Mouse (Mus musculus) embryonic facial prominence, embryonic 15.5 days (tissue): Measurements from ENCODE around the gene Ms4a4c. TPM values are rescaled to one million over a fixed set of nuclear protein-coding genes. Genes with fewer than 3 reads are reported as not detected.

Source experiments
- ATAC-seq: fragments of 200-750 bp; cut with Nextera tagmentation; 2 replicates; pipeline ENCODE4 v1.8.0; 2017; ENCODE audit warnings: low read depth, moderate TSS enrichment; ENCODE audit not compliant: insufficient number of reproducible peaks, low FRiP score, low TSS enrichment
- H3K27ac ChIP-seq: fragments of 300-500 bp; sonication (generic); replicated peaks from 2 replicates; pipeline ENCODE4 v1.5.1; 2015; ENCODE audit warnings: mild to moderate bottlenecking, inconsistent platforms
- H3K27me3 ChIP-seq: fragments of 300-500 bp; sonication (generic); 2 replicates; pipeline ENCODE4 v1.6.1; 2015; ENCODE audit warnings: inconsistent platforms
- H3K36me3 ChIP-seq: fragments of 300-500 bp; sonication (generic); 2 replicates; pipeline ENCODE4 v1.6.1; 2015; ENCODE audit warnings: mild to moderate bottlenecking, inconsistent platforms
- H3K4me1 ChIP-seq: fragments of 300-500 bp; sonication (generic); 2 replicates; pipeline ENCODE4 v1.6.1; 2015; ENCODE audit warnings: inconsistent platforms
- H3K4me2 ChIP-seq: fragments of 300-500 bp; sonication (generic); replicated peaks from 2 replicates; pipeline ENCODE4 v1.6.1; 2015; ENCODE audit warnings: mild to moderate bottlenecking, inconsistent platforms
- H3K4me3 ChIP-seq: fragments of 300-500 bp; sonication (generic); replicated peaks from 2 replicates; pipeline ENCODE4 v1.5.1; 2015; ENCODE audit warnings: mild to moderate bottlenecking, inconsistent platforms
- H3K9ac ChIP-seq: fragments of 300-500 bp; sonication (generic); 2 replicates; pipeline ENCODE4 v1.6.1; 2015; ENCODE audit warnings: inconsistent platforms
- H3K9me3 ChIP-seq: fragments of 300-500 bp; sonication (generic); replicated peaks from 2 replicates; pipeline ENCODE4 v1.6.1; 2016; ENCODE audit warnings: inconsistent platforms
- WGBS: fragments of 180-500 bp; shearing (Covaris S2); methylation state at CpG from one replicate; pipeline ENCODE4 v1.1.7; 2015; 5-methylcytosine and 5-hydroxymethylcytosine counted together
- polyA plus RNA-seq: library from polyadenylated mRNA; unstranded; fragments of >200 nt; fragmentation: Nextera tagmentation; extraction: Ambion mirVana; gene quantifications from 2 replicates; pipeline ENCODE4 v1.2.1, GENCODE M21; 2015

The Ms4a4c gene
- polyA plus RNA-seq: 1.1 and 1.8 TPM in 2 replicates

DNA sequence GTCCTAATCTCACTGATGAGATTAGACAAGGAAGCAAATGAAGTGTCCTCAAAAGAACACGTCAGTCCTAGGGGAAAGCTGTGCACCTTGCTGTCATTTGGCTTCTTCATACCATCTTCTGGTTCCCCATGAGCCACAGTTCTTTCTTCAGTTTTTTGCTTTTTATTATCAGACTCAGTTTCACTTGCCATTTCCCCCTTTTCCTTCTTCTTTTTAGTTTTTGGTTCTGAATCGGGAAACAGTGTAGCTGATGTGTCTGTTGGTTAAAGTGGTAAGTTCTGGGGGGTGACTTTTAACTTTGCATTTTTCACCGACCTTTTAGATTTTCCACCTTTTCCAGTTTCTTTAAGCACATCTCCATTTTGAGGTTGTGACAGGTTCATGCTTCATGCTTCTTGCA lies at the start of gene Ms4a4c:
Gene Ms4a4c, plus strand, starts transcription at position 244 of the 400 bp plus-strand sequence.
- H3K4me2 ChIP-seq: no peak within 1 kb of the TSS
- H3K4me1 ChIP-seq: no peaks in the 10 kb centered on the region
- no peaks in the 10 kb centered on the region for H3K9me3 ChIP-seq
- no peaks in the 10 kb centered on the region for H3K36me3 ChIP-seq
- WGBS: 81% methylated on average over 3 of the region's 3 CpGs
- H3K9ac ChIP-seq: no peak within 1 kb of the TSS
- no peak within 1 kb of the TSS for H3K4me3 ChIP-seq
- ATAC-seq: no peak
- H3K27ac ChIP-seq: no peak within 1 kb of the TSS
- H3K27me3 ChIP-seq: no peaks in the 10 kb centered on the region

DNA sequence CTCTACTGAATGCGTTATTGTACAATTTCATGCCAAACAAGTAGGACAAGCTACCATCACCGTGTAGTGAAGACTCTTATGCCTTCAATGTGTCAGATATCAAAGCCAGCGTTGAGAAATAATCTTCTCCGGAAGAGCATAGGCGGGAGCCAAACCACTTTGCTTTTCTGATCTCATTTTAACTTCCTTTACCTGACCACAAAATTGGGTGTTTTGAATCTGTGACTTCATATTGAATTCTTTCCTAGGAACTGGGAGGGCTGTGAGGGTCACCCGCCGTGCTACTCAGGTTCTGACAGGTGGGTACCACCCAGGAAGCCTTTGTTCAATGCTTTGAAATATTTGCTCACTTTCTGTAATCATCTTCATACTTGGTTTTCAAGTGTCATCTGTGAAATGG lies 48.8 kb upstream of the Ms4a4c start:
- ATAC-seq: no peak
- WGBS: 69% methylated on average over 7 of the region's 7 CpGs
- Histone ChIP-seq H3K36me3 (no peaks in the 10 kb centered on the region), H3K4me3 (no peak overlapping the region), H3K4me1 (no peaks in the 10 kb centered on the region), H3K9me3 (no peaks in the 10 kb centered on the region), H3K27me3 (no peaks in the 10 kb centered on the region), H3K9ac (no peak overlapping the region), H3K4me2 (no peak overlapping the region), H3K27ac (no peak overlapping the region)

DNA sequence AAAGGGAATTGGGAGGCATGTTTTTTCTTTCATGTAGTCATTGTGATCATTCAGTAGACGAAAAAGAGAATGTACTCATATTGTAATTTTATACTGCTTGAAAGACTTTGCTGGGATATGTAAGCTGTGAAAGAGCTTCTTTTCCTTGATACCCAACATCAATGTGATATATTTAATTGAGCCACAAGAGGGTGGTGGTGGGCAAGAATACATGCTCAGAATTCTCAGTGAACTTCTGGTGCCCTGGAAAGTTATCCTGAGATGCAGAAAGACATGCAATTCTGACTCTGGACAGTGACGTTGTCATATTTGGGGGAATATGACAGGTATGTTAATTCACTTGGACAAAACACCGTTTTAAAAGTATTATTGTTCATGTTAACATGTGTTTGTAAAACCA lies 44.5 kb upstream of the Ms4a4c start:
- ATAC-seq: no peak
- no peaks in the 10 kb centered on the region for H3K4me1 ChIP-seq
- H3K36me3 ChIP-seq: no peaks in the 10 kb centered on the region
- no peak overlapping the region for H3K4me2 ChIP-seq
- no peak overlapping the region for H3K9ac ChIP-seq
- no peaks in the 10 kb centered on the region for H3K9me3 ChIP-seq
- no peak overlapping the region for H3K4me3 ChIP-seq
- WGBS: 52% methylated on average over 3 of the region's 3 CpGs
- no peaks in the 10 kb centered on the region for H3K27me3 ChIP-seq
- no peak overlapping the region for H3K27ac ChIP-seq

DNA sequence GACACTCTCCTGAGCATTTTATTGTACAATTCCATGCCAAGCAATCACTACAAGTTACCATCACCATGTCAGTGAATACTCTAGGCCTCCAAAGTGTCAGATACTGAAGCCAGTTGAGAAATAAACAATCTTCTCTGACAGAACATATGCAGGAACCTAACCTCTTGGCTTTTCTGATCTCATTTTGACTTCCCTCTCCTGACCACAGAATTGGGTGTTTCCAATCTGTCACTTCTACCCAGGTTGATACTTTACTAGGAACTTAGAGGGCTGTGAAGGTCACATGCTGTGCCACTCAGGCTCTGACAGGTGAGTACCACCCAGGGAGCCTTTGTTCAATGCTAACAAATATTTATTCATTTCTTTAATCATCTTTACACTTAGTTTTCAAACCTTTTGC lies 42.6 kb upstream of the Ms4a4c start:
- no peaks in the 10 kb centered on the region for H3K4me1 ChIP-seq
- H3K27ac ChIP-seq: no peak overlapping the region
- no peak for ATAC-seq
- H3K9me3 ChIP-seq: no peaks in the 10 kb centered on the region
- H3K4me3 ChIP-seq: no peak overlapping the region
- H3K4me2 ChIP-seq: no peak overlapping the region
- H3K27me3 ChIP-seq: no peaks in the 10 kb centered on the region
- no peaks in the 10 kb centered on the region for H3K36me3 ChIP-seq
- no peak overlapping the region for H3K9ac ChIP-seq

DNA sequence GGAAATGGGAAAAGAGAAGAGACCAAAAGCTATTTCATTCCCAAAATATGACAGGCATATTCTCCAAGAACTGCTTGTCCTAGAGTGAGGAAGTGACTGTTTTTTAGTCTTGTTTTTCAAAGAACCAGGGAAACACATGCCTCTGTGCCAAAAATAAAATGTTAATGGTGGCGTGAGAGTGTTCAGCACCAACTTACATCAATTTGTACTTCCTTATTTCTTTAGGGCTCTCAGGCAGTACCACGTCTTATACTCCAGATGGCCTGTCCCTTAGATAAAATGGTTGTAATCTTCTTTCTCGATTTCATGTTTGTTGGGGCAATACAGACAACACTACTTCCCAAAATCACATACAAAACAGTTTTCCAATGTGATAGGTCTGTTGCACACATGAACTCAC lies 36.3 kb upstream of the Ms4a4c start:
- no peak overlapping the region for H3K27ac ChIP-seq
- H3K4me3 ChIP-seq: no peak overlapping the region
- 70% methylated on average over 3 of the region's 3 CpGs for WGBS
- ATAC-seq: no peak
- no peak overlapping the region for H3K9ac ChIP-seq
- H3K9me3 ChIP-seq: no peaks in the 10 kb centered on the region
- no peaks in the 10 kb centered on the region for H3K4me1 ChIP-seq
- no peak overlapping the region for H3K4me2 ChIP-seq
- H3K27me3 ChIP-seq: no peaks in the 10 kb centered on the region
- no peaks in the 10 kb centered on the region for H3K36me3 ChIP-seq

DNA sequence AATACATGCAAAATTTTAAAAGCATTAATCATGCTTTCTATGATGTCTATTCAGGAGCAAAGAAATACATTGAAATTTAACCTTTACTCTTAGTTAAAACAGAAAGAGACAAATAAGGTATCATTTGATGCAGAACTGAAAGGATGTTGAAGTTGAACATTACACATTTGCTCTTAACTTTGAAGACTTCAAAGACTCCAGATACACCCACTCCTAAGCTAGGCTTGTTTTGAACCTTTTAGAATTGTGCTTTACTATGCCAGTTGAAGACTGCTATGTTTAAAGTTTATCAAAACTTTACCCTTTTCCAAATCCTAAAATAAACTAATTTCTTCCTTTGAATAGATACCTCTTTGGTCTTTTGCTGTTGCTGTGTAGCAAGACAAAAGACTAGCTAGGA lies 33.4 kb upstream of the Ms4a4c start:
- Histone ChIP-seq H3K4me3 (no peak overlapping the region), H3K4me1 (no peaks in the 10 kb centered on the region), H3K27ac (no peak overlapping the region), H3K27me3 (no peaks in the 10 kb centered on the region), H3K4me2 (no peak overlapping the region), H3K9me3 (no peaks in the 10 kb centered on the region), H3K36me3 (no peaks in the 10 kb centered on the region), H3K9ac (no peak overlapping the region)
- ATAC-seq: no peak

DNA sequence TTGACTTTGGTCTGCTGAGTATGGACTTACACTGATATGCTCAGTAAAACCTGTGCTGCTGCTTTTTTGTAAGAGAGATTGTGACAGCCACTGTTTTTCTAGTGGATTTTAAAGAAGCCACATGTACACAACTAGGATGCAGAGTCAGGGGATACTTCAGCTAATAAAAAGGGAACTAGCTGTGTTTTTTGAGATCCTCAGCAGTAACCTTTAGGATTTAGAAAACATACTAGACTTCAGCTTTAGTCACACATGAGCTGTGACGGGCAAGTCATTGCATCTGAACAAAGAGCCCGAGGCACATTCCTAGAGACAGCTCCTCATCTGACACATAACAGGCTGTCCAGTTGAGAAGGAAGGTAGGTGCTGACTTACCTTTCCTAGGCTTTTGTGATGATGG lies 29.3 kb upstream of the Ms4a4c start, which contains the start of gene Ms4a4a:
Gene Ms4a4a, plus strand, starts transcription at position 251 of the 400 bp plus-strand sequence.
- Histone ChIP-seq H3K4me3 (no peak within 1 kb of the TSS), H3K4me2 (no peak within 1 kb of the TSS), H3K27ac (no peak within 1 kb of the TSS), H3K36me3 (no peaks in the 10 kb centered on the region), H3K9ac (no peak within 1 kb of the TSS), H3K9me3 (no peaks in the 10 kb centered on the region), H3K27me3 (no peaks in the 10 kb centered on the region), H3K4me1 (no peaks in the 10 kb centered on the region)
- WGBS: 48% methylated on average over 2 of the region's 2 CpGs
- no peak for ATAC-seq

DNA sequence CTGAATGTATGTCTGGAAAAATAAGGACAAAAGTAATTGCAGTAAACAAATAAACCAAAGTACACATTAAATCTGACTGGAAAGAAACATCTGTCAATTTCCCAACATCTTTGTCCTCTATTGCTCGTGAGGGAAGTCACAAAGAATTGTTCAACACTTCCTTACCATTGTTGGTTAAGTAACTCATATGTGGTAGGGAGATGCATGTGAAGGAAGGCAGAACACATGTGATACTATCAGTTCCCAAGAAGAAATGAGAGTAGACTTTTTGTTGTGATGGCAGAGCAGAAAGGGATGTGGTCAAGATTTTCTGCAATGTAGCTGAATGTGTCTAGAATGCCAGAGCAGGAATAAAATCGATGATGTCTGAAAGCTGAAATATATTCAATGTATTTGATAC lies 28.2 kb upstream of the Ms4a4c start:
- no peak overlapping the region for H3K9ac ChIP-seq
- ATAC-seq: no peak
- 72% methylated on average over 2 of the region's 2 CpGs for WGBS
- no peak overlapping the region for H3K4me2 ChIP-seq
- no peaks in the 10 kb centered on the region for H3K4me1 ChIP-seq
- H3K36me3 ChIP-seq: no peaks in the 10 kb centered on the region
- H3K27ac ChIP-seq: no peak overlapping the region
- no peaks in the 10 kb centered on the region for H3K9me3 ChIP-seq
- H3K4me3 ChIP-seq: no peak overlapping the region
- H3K27me3 ChIP-seq: no peaks in the 10 kb centered on the region

DNA sequence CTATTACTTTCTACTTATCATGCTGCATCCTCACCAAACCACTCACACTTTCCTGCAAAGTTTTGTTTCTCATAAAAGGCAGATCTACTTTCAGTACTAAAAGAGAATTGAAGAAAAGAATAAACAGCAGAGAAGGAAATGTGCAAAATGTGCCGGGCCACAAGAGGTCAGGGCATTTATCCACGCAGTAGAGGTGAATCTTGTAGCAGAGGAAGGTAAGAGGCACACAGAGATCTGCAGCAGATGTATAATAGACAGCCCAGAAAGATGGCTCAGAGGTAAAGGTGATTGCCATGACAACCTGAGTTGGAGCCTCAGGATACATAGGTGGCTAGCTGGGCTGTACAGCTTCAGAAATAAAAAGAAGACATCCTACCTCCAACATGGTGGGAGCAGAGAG lies 17.5 kb upstream of the Ms4a4c start:
- Histone ChIP-seq H3K4me1 (no peaks in the 10 kb centered on the region), H3K9me3 (no peaks in the 10 kb centered on the region), H3K27ac (no peak overlapping the region), H3K36me3 (no peaks in the 10 kb centered on the region), H3K27me3 (no peaks in the 10 kb centered on the region), H3K4me2 (no peak overlapping the region), H3K9ac (no peak overlapping the region), H3K4me3 (no peak overlapping the region)
- no peak for ATAC-seq
- WGBS: 67% methylated on average over 2 of the region's 2 CpGs

DNA sequence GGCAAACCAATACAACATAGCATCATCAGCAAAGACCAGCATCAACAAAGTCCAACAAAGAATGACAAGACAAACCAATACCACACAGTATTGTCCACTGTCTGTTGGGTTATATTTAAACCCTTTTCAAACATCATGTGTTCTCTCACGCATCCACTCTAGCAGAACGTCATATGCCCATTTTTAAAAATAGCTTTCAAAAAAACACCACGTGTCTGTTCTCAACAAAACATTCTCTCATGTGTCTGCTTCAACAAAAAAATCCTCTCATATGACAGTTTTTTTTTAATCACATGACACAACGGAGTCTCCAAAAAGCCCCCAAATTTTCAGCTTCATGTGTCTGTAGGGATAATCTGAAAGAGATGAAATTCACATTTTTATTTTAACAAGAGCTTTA lies 16.9 kb upstream of the Ms4a4c start:
- no peak for ATAC-seq
- no peaks in the 10 kb centered on the region for H3K4me1 ChIP-seq
- H3K36me3 ChIP-seq: no peaks in the 10 kb centered on the region
- H3K4me2 ChIP-seq: no peak overlapping the region
- no peaks in the 10 kb centered on the region for H3K27me3 ChIP-seq
- no peak overlapping the region for H3K9ac ChIP-seq
- no peak overlapping the region for H3K4me3 ChIP-seq
- H3K9me3 ChIP-seq: no peaks in the 10 kb centered on the region
- WGBS: 67% methylated on average over 4 of the region's 4 CpGs
- no peak overlapping the region for H3K27ac ChIP-seq

DNA sequence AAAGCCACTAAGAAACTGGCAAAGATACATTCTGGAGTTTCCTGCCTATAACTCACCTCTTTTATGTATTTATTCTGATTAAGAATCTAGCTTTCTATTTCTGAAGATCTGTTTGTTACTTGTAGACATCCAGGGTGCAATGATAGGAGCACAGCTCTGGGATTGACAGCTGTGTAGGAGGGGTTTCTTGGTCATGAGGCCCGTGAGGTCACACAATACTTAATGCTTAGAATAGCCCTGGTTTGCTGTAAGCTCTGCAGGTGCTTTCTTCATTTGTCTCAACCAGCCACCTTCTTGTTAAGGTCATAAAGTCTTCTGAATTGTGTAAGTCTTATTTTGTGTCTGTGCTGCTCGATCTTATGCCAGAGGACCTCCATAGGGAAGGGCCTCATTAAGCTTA lies 15.6 kb upstream of the Ms4a4c start:
- Histone ChIP-seq H3K9me3 (no peaks in the 10 kb centered on the region), H3K4me2 (no peak overlapping the region), H3K27ac (no peak overlapping the region), H3K4me3 (no peak overlapping the region), H3K36me3 (no peaks in the 10 kb centered on the region), H3K9ac (no peak overlapping the region), H3K4me1 (no peaks in the 10 kb centered on the region), H3K27me3 (no peaks in the 10 kb centered on the region)
- no peak for ATAC-seq
- whole genome bisulfite sequencing: 71% methylated on average over 2 of the region's 2 CpGs

DNA sequence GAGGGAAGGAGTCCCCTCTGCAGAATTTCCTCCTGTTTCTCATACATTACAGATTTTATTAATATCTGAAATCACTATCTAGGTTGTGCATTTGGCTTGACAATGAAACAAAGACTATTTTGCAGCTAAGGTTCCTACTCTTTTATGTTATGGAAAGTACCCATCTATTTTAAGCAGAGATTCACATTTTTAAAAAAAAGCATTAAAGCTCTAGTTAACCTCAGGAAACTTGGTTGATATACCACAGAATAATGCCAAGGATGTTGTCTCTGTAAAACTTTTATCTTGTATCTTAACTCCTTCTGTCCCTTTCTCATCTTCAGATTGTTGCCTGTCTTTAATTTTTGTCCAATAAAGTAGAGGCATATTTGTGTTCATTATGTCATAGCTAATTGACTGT lies 8.8 kb upstream of the Ms4a4c start:
- H3K9me3 ChIP-seq: no peaks in the 10 kb centered on the region
- no peak overlapping the region for H3K4me2 ChIP-seq
- no peaks in the 10 kb centered on the region for H3K27me3 ChIP-seq
- H3K36me3 ChIP-seq: no peaks in the 10 kb centered on the region
- no peak overlapping the region for H3K27ac ChIP-seq
- H3K9ac ChIP-seq: no peak overlapping the region
- no peaks in the 10 kb centered on the region for H3K4me1 ChIP-seq
- no peak overlapping the region for H3K4me3 ChIP-seq
- no peak for ATAC-seq

DNA sequence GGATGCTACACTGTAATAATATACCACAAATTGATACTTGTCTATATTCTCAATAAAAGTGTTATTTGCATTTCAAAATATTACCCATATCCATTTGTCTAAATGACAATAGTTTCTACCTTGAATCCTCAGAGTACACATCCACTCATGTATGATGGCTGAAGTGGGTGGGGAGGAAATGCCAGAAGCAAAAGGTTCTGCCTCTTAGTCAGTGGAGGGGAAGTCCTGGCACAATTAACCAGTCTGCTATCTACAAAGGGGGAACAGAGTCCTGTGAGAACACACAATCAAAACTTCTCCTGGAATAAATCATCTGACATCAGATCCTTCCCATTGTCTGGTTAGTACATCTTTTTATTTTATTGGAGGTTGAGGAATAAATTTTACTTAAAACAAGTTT lies 2.9 kb downstream of the Ms4a4c start:
- H3K27me3 ChIP-seq: no peaks in the 10 kb centered on the region
- H3K9me3 ChIP-seq: no peaks in the 10 kb centered on the region
- no peak overlapping the region for H3K9ac ChIP-seq
- no peak overlapping the region for H3K27ac ChIP-seq
- no peak overlapping the region for H3K4me3 ChIP-seq
- H3K4me2 ChIP-seq: no peak overlapping the region
- H3K36me3 ChIP-seq: no peaks in the 10 kb centered on the region
- no peaks in the 10 kb centered on the region for H3K4me1 ChIP-seq
- ATAC-seq: no peak
